Mouse (Mus musculus) megakaryocyte, embryonic 14.5 days (primary cell): Measurements from ENCODE around the gene Hes6.

ENCODE experiments used
- FLI1 ChIP-seq: IDR thresholded peaks from 2 replicates; pipeline ENCODE4 v1.6.1; 2012; ENCODE audit warnings: low read length, inconsistent platforms, mixed read lengths
- GATA1 ChIP-seq: IDR thresholded peaks from 3 replicates; pipeline ENCODE4 v1.6.1; 2012; ENCODE audit warnings: mixed read lengths, low read length, inconsistent platforms, borderline replicate concordance

GRCm38 (mm10) chr1:91454366-91454765 lies 40.5 kb upstream of the Hes6 start:
- TF ChIP-seq GATA1 (no peak), FLI1 (no peak)
